Mouse (Mus musculus) frontal cortex, postnatal 25 days (tissue): Measurements from ENCODE around the gene Sh3bp5.

ENCODE experiments used
- DNase-seq, 2 experiments: peaks; one replicate each; pipeline ENCODE4 v3.0.0; 2022; ENCODE audit warnings: low spot score in 2 of 2

Sh3bp5 gene

DNA sequence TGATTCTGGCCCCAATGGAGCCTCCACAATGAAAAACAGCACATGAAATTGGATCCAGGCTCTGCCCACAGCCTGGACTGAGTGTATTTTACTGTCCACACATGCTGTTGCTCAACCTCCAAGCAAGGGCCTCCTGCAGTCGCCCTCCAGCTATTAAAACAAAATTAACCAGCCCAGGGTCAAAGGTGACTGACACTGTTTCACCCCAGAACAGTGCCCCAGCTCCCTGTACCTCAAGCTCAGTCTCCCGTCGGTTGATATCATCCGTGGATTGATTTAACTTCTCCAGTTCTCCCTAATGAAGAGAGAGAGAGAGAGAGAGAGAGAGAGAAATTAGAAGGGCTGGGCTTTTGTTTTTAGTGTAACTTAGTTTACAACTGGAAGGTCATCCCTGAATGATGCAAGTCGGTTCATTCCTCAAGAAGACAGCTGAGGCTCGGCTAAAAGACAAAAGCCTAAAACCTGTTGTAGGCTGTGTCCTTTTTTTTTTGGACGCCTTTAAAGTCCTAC, 2.0 kb downstream of the Sh3bp5 start:
- DNase-seq: no peak

DNA sequence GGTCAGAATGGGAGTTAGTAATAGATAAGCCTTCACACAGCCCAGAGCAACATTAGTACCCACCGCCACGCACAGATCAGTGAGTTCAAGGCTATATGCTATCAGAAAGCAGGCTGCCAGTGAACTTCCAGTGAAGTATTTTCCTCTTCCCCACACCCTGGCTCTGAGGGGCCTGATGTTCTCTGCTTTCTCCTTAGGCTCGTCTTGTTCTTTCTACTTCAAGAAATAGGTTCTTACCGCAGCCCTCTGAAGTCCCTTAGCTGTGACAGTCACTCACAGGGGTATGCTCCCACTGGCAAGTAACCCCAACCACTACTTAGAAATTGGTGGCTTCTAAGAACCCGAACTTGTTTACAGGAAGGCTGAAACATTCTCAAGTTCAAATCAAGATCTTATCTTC, 2.8 kb downstream of the Sh3bp5 start:
- DNase-seq: no peak

DNA sequence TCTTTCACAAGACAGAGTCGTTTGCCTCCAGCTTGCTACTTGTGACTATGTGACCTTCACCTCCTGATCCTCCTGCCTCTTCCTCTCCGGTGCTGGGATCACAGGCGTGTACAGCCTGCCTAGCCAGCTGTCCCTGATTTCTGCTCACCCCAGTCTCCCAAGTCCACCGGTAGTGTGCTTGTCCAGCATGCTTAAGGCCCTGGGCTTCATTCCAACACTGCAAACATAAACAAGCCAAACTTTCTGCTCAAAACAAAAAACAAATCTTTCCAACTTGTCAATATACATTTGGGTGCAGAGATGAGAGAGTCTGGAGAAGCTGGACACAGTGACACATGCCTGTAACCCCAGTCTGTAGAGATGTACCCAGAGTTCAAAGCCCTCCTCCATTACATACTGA, 3.5 kb downstream of the Sh3bp5 start:
- DNase-seq: no peak

DNA sequence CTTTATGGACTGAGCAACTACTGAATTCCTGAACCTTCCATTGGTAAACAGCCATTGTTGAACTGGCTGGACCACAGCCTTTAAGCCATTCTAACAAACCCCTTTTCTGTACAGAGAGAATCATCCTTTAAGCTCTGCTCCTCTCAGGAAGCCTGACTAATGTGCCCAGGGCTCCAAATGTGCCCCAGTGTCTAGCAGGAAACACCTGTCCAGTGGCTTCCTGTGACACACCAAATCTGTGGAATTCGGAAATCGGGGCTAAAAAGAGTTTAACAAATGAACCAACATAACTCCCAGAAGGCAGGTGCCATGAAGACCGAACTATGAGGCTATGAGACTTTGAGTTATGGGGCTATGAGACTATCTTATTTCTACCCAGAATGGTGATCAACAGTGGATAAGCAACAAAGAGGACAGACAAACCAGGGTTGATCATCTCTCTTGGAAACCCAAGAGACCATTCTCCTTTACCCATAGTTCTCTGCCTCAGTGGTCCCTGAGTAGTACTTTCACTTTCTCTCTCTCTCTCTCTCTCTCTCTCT, 4.0 kb downstream of the Sh3bp5 start:
- no peak for DNase-seq

DNA sequence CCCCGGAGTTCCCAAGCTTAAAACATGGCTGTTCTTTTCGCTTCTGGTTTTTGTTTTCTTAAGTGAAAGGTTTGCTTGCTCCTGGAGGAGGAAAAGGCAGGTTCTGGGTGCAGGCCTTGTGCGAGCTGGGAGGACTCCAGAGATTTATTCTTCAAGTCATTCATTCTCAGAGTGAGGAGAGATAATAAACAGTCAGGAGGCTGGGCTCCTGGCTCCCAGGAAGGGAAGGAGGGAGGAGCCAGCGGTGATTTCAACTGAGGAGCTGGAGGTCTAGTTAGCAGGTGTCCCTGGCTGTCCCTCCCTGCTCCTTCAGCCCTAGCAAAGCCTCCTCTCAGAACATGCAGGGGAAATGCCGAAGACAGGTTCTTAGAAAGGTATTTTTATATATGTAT, 6.9 kb downstream of the Sh3bp5 start:
- DNase-seq: no peak

DNA sequence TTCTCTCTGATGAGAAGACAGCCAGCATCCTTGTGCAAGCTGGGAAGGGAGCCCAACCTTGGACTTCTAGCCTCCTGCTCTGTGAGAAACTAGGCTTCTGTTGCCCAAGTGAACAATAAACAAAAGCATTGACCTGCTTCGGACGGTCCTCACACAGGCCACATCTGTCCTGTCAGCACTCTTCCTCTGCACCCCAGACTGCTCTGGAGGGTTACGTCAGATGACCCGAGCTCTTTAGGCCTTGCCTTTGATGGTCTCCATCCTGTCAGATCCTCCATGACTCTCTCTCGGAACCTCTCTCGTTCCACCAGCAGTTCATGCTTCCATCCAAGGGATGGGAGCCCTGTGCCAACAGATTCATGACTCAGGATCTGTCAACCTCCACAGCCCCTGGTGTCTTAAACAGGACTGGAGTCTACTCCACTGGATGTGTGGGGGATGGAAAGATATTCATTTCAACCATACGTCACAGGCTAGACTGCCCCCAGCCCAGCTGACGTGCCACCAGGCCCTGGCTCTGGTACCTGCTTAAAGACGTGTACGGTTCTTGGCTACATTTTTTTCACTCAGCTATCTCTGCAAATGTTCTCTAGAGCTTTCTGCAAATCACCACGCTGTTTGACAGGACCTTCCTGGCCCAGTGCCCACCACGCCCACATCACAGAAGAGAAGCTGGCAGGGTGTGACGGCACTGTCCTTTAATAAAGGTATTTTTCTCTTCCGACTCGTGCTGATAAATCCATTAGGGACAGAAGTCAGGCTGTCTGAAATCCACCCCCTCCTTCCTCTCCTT, 7.5 kb downstream of the Sh3bp5 start:
- peak in 1 of 2 experiments; percentile 69 for DNase-seq

DNA sequence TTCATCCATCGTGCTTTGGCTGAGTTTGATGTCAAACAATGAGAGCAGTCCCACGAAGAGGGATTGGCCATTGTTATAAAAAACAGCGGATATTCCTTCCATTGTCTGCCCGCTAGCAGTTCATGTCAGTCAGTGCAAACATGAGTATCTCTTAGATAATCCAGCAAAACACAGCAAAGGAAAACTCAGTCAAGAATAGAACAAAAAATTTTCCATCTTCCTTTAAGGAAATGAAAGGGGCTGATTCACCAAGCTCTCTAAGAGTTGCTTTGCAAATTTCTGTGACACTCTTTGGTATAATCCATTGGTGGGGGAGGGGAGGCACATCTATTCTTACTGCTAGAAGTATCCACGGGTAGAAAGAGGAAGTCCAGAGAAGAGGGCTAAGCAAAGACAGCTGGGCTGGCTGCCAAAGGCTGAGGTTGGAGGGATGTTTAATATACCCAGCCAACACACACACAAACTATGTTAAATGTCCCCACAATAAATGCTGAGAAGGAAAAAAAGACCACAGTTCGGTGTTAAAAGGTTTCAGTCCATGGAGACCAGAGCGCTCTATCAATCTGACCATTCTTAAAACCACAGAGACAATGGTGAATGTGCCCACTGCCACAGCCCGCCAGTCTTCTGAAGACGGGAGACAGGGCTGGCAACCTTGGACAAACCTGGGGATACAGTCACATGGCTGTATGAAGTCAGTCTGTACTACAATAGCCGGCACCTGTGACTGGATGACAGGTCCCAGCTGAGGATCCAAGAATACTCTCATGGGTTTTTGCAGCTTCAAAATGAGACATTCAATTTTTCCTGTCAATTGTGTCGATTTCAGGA, 12.7 kb downstream of the Sh3bp5 start:
- peak in 1 of 2 experiments; percentile 59 for DNase-seq

DNA sequence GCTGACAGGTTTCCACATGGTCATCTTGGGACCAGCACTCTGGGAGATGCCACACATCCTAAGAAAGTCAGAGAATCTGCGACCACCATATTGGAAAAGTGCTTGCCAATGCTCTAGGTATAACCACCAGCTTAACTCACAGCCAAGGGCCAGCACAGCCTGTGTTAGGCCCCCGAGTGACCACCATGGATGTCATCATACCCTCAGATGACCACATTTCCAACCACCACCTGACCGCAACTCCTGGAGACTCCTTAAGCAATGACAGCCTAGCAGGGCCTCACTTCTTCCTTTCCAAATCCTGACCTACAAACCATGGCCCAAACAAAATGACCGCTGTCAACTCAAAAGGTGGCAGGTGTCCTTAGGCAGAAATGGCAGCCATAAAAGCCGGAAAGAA, 13.5 kb downstream of the Sh3bp5 start:
- DNase-seq: no peak

DNA sequence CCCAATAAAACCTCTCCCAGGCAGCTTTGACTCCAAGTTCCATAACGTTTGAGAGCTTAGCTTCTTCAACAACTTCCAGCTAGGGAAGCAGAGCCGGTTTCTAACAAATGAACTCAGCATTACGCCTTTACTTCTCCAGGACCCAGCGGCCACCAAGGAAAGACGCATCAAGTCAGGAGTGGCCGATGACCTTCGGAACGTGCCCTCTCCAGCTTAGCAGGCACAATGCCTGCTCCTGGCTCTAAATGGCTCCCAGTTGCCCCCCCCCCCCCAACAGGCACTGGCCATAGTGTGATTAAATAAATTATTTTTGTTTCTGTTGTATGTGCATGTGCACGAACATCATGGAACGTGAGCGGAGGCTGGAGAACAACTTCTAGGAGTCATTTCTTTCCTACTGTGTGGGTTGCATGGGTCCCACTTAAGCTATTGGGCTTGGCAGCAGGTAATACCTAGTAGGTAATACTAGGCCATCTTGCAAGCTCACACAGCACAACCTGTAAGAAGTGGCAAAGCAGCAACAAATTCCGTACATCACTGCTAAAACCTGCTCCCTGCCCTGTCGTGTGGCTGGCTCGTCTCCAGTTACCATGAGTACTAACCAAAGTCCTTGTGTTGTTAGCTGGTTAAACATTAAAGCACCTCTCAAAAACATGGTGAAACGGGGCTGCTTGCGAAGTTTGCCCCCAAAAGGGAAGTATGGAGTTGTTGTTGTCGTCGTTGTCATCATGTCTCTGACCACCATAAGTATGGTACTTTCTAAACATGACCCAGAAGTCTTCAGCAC, 14.2 kb downstream of the Sh3bp5 start:
- DNase-seq: no peak

DNA sequence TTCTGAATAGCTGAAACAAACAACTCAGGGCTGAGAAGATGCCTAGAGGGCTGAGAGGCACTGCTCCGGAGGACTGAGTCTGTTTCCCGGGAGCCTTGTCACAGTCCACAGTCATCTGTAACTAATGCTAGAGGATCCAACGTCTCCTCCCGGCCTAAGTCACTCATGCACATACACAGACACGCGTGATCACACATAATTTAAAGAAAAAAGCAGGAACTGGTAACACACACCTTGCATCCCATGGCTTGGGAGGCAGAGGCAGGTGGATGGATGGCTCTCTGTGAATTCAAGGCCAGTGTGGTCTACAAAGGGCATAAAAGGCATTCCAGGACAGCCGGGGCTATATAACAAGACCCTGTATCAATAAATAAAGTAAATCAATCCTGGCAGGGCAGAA, 14.9 kb downstream of the Sh3bp5 start:
- DNase-seq: no peak

DNA sequence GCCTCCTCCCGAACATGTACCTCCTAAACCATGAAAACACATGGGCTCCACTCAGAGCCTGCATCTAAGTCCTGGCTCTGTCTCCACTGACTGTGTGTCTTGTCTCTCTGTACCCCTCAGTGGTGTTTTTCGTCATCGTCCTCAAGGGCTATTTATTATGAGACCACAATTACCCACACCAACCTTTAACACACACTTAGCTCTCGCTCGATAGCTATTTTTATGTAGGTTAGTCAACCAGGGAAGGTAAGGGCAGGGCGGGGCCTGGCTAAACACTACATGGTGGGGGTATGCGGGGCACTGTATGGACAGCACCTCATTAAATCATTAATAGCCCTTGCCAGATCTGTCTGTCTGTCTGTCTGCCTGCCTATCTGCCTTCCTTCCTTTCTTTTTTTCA, 15.3 kb downstream of the Sh3bp5 start:
- no peak for DNase-seq

DNA sequence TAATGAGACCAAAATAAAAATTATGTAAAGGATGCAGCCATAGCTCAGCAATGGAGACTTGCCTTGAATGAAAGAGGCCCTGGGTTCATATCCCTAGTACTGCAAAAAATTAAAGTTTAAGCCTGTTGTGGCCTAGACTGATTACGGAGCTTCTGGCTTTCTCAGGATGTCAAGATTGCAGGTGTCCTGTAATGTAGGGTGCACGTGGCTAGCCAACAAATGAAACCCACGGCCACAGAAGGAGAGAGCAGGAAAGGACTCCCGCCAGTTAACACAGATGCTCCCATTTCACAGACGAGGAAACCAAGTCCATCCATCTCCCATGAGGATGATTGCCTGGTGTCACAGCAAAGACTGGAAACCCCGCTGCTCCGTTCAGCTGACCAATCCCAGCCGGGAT, 15.7 kb downstream of the Sh3bp5 start:
- no peak for DNase-seq

DNA sequence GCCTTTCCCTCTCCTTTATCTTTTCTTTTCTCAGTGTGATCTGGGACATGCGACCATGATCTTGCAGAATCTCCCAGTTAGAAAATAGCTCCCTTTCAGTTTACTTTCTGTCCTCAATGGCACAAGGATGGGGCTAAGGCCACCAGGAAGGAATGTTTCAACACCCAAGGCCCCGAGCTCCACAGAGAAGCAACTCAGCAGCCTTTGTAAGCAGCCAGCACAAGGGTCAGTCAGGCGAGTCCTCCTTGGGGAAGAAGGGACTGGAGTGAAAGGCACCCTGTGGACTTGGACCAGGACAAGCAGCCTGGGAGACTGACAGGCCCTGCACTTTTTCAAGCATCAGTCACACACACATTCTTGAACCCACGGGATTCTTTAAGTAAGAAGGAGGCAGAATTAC, 16.6 kb downstream of the Sh3bp5 start:
- DNase-seq: no peak

DNA sequence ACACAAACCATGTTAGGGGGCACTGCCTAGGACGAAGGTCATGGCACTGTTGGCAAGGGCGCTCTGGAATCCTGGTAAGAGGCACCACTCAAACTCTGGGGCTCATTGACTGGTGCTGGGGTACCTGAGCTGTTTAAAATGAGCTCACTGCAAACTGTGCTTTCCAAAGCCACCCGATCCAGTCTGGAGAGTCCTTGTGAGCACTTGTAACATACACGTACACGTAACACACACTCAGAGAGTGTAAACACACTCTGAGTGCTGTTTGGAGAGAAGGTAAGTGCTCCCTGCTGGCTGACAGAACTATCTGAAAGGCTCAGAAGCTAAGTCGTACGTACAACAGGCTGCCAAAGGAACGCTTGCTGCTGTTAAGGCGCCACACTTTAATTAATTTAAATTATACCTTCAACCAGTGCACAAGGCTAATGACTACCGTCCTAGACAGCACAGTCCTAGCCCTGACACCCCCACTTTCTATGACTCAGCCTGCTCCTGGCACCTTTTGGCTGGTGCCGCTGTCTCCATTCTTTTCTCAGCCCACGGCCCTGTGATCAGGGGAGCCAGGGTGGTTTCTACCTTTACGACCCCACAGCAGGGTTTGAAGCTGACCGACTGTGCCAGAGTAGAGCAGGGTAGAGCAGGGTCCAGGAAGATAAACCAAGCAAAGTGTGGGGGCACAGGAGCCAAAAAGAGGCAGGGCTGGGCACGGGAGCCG, 18.9 kb downstream of the Sh3bp5 start:
- no peak for DNase-seq

DNA sequence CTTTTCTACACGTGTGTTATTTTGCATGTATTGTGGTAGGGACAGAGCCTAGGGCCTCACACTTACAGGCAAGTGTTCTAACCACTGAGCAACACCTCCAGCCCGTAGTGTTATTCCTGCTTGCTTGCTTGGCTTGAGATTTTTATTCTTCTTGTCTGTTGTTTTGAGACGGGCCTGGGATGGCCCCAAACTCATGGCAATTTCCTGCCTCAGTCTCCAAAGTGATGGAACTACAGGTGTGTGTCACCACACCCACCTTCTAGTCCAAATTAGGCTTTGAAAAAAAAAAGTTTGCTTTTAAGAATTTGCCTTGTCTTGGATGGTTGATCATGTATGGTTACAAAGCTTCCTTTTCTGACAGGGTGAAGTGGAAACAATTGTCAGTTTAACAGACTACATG, 19.5 kb downstream of the Sh3bp5 start:
- no peak for DNase-seq

DNA sequence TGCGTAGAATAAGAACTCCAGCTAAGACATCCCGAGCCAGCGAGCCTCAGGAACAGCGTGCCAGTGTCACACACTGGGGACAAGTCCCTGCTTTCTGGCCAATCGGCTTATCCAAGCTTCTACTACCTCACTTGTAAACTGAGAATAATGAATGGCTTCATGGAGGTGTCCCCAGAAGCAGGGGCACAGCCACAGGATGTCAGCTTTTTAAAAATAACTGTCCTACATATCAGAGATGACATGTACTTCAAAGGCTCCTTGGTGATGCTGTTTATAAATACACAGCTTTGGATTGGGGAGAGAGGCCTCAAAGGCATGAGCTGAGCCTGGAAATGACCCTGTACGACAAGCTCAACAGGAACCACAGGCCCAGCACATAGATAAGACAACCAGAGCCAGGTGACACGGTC, 20.9 kb downstream of the Sh3bp5 start:
- DNase-seq: no peak

DNA sequence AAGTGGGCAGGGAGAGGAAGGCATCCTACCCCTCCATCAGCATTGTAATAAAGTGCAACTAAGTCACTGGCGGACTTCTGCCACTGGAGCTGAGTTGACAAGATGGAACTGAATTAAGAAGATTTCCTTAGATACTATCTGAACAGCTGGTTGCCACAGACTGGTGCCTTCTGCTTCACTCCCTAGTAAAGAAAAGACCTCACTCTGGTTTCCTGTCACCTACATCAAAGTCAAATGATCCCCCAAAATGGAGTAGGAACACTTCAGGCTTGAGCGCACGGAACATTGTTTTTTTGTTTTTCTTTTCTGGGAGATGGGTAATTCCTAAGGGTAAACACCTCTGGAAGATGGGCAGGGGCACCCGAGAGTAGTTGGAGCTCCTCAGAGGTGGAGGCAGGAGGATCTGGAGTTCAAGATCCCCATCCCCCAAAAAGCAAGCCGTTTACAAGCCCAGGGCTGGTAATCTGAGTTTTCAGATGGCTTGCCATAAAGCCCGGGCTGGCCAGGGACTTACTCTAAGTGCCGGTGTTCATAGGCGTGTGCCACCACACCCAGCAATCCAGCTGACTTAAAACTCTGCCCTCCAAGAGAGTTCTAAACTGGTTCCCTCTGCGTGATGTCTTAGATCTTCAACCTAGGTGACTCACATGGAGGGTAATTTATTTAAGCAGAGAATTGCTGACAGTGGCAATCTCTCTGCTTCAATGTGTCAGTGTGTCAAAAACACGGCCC, 21.5 kb downstream of the Sh3bp5 start:
- DNase-seq: no peak

DNA sequence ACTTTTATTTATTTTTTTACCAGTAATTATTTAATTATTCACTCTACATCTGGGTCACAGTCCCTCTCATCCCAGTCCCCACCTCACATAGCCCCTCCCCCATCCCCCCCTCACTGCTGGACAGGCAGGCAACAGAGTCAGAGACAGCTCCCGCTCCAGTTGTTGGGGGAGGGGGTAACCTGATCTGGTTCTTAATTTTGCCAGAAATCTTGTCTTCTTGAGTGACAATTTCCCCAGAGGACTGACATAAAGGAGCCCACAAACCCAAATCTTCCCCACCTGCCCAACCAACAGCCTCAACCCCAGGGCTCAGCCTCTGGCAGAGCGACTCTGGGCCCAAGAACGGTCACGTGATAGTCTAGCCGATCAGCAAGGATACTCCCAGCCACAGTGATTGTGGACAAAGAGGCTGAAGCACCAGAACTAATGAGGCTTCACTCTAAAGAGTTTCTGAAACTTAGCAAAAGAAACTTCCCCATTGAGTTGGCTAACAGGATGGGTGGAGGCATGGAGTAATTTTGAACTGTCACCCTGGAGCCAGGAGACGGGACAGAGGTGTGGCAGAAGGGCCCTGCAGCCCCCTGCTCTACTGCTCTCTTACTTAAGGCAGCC, 22.3 kb downstream of the Sh3bp5 start:
- DNase-seq: no peak

DNA sequence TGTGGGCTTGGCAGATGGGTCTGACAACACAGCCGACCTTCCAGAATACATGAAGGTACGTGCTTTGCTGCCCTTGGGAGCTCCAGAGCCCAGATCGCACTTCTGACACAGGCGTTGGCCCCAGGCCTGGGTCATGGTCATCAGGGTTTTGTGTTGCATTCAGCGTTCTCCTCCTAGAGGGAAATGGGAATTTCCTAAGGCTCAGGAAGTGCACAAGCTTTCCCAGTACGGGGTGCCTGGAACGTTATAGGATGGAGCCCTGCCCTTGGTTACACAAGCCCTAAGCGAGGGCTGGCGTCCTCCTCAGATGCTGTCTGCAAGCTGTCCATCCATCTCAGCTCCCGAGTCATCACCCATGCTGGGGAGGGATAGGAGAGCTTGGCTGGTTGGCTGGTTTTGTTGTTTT, 23.2 kb downstream of the Sh3bp5 start:
- no peak for DNase-seq

DNA sequence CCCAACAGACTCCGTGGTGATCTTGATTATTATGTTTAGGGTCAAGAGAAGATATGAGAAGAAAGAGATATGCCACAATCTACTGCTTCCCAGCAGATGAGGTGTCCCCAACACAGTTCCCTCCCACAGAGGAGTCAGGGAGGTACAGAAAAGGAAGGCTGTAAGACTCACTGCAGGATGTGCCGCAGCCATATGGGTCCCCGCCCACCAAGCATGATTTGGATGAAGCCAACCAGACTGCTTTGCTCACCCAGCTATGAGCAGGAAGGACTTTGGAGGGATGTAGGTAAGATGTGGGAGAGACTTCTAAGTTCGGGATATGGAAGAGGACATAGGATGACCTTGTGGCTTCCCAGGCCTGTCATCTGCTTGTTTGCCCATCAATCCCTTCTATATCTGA, 25.1 kb downstream of the Sh3bp5 start:
- DNase-seq: peak in 1 of 2 experiments; percentile 48
